Mouse (Mus musculus) hindbrain, postnatal 0 days (tissue): Measurements from ENCODE around the gene Rnf222. TPM values are rescaled to one million over a fixed set of nuclear protein-coding genes. Genes with fewer than 3 reads are reported as not detected.
A peak's percentile ranks its signal among the peaks of the same experiment; 100 is the strongest.

Source experiments
- ATAC-seq: fragments of 200-750 bp; cut with Nextera tagmentation; 2 replicates; pipeline ENCODE4 v1.8.0; 2017; ENCODE audit warnings: mild to moderate bottlenecking, moderate TSS enrichment, moderate library complexity
- DNase-seq: peaks from one replicate; pipeline ENCODE4 v3.0.0-alpha.2; 2015; ENCODE audit warnings: low spot score
- H3K27ac ChIP-seq: fragments of 300-500 bp; sonication (generic); 2 replicates; pipeline ENCODE4 v1.5.1; 2014; ENCODE audit warnings: mild to moderate bottlenecking
- H3K27me3 ChIP-seq: fragments of 300-500 bp; sonication (generic); 2 replicates; pipeline ENCODE4 v1.6.1; 2014; ENCODE audit warnings: low read length, mixed read lengths; ENCODE audit not compliant: insufficient read depth
- H3K36me3 ChIP-seq: fragments of 300-500 bp; sonication (generic); 2 replicates; pipeline ENCODE4 v1.6.1; 2014; ENCODE audit warnings: low read length, mixed read lengths; ENCODE audit not compliant: insufficient read depth
- H3K4me1 ChIP-seq: fragments of 300-500 bp; sonication (generic); 2 replicates; pipeline ENCODE4 v1.6.1; 2014; ENCODE audit warnings: antibody characterized with exemption, low read length, mixed read lengths; ENCODE audit not compliant: insufficient read depth
- H3K4me2 ChIP-seq: fragments of 300-500 bp; sonication (generic); 2 replicates; pipeline ENCODE4 v1.6.1; 2014; ENCODE audit warnings: low read depth, mild to moderate bottlenecking, low read length, moderate library complexity, mixed read lengths
- H3K4me3 ChIP-seq: fragments of 300-500 bp; sonication (generic); 2 replicates; pipeline ENCODE4 v1.5.1; 2014; ENCODE audit warnings: low read length
- H3K9ac ChIP-seq: fragments of 300-500 bp; sonication (generic); replicated peaks from 2 replicates; pipeline ENCODE4 v1.6.1; 2014; ENCODE audit warnings: mild to moderate bottlenecking, low read length, moderate library complexity, mixed read lengths
- H3K9me3 ChIP-seq: fragments of 300-500 bp; sonication (generic); 2 replicates; pipeline ENCODE4 v1.6.1; 2016; ENCODE audit warnings: low read length, mixed read lengths
- CTCF ChIP-seq: IDR thresholded peaks from 2 replicates; pipeline ENCODE4 v1.5.1; 2016; ENCODE audit warnings: antibody characterized with exemption, control low read depth, low read depth
- WGBS: fragments of 180-500 bp; shearing (Covaris S2); extraction: QIAGEN DNeasy Blood & Tissue Kit; methylation state at CpG from one replicate; pipeline ENCODE4 v1.1.7; 2014; 5-methylcytosine and 5-hydroxymethylcytosine counted together
- polyA plus RNA-seq: library from polyadenylated mRNA; unstranded; fragments of >200 nt; fragmentation: Nextera tagmentation; extraction: Ambion mirVana; gene quantifications from 2 replicates; pipeline ENCODE4 v1.2.1, GENCODE M21; 2015
- total RNA-seq: library from RNA; depleted of rRNA; stranded (reverse); fragments of >200 nt; gene quantifications from 2 replicates; pipeline ENCODE4 v1.2.3, GENCODE M21; 2014; rRNA removed

Rnf222 gene
- total RNA-seq (0.16 TPM in 1 of 2 replicates, not detected in the other), polyA plus RNA-seq (not detected in 2 replicates)

DNA sequence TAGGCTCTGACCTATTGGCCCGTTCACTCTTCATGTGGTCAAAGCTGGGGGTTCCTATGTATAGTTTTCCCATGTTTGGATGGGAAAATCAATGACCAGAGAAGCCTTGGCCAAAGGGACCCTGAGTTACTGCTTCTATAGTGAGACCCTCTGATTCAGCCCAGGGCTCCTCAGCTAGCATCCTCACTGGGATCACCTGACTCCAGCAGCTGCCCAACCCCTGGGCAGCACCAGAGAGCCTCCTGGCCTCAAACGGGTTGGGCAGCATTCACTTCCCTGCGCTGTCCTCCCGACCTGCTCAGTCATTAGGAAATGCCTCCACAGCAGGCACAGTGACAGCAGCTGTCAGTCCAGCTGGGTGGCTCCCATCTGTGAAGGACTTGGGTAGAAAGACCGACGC, at the start of gene Rnf222:
Gene Rnf222, plus strand, starts transcription at position 301 of the 400 bp plus-strand sequence.
- DNase-seq (no peak), ATAC-seq (no peak)
- Histone ChIP-seq H3K27ac (no peak within 1 kb of the TSS), H3K9ac (no peak within 1 kb of the TSS), H3K4me3 (no peak within 1 kb of the TSS), H3K27me3 (no peaks in the 10 kb centered on the region), H3K4me2 (no peak within 1 kb of the TSS), H3K4me1 (no peaks in the 10 kb centered on the region), H3K36me3 (no peaks in the 10 kb centered on the region), H3K9me3 (no peaks in the 10 kb centered on the region)
- WGBS: 28% methylated on average over 6 of the region's 6 CpGs
- no peak for TF ChIP-seq CTCF

DNA sequence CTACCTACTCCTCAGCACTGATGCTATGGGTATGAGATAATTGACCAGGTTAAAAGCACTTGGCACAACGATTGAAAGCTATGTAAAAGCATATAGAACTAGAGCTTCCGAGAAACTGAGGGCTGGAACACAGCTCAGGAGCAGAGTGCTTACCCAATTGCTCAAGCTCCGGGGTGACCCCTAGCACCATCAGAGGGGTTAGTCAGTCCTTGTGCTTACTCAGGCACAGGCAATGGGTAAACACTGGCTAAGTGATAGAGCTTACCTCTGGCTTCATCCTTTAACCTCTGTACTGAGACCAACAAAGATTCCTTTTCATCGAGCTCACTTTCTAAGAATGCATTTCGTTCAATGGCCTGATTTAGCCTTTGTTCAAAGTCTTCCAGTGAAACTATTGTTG, 48.7 kb upstream of the Rnf222 start:
- Histone ChIP-seq H3K9me3 (no peaks in the 10 kb centered on the region), H3K4me3 (no peak overlapping the region), H3K27ac (no peak overlapping the region), H3K27me3 (no peaks in the 10 kb centered on the region), H3K9ac (no peak overlapping the region), H3K36me3 (peaks cover 30% of the 10 kb centered on the region), H3K4me2 (no peak overlapping the region), H3K4me1 (no peaks in the 10 kb centered on the region)
- TF ChIP-seq CTCF: no peak
- WGBS: 66% methylated on average over 5 of the region's 5 CpGs
- ATAC-seq (no peak), DNase-seq (no peak)

DNA sequence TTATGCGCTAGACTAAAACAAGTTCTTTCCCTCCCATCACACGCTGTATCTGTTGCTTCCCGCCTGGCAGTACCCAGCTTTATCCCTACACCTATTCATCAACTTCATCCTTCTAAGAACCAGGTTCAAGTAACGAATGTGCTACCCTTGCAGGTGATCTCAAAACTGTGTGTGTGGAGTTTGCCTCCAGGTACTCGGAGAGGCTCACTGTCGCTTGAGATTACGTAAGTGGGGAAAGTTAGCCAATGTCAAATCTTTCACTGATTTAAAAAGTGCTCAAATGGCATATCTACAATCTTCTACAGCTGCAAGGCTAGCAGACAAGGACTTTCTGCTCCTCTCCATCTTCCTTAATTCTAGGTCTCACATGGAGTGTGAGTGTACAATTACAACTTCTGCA, 37.5 kb upstream of the Rnf222 start:
- TF ChIP-seq CTCF: no peak
- no peak overlapping the region for H3K4me3 ChIP-seq
- no peak overlapping the region for H3K9ac ChIP-seq
- H3K4me1 ChIP-seq: peaks cover 12% of the 10 kb centered on the region
- ATAC-seq (no peak), DNase-seq (no peak)
- H3K4me2 ChIP-seq: peak overlapping the region; percentile 79
- H3K27ac ChIP-seq: no peak overlapping the region
- 86% methylated on average over 7 of the region's 7 CpGs for WGBS
- no peaks in the 10 kb centered on the region for H3K27me3 ChIP-seq
- no peaks in the 10 kb centered on the region for H3K36me3 ChIP-seq
- no peaks in the 10 kb centered on the region for H3K9me3 ChIP-seq

DNA sequence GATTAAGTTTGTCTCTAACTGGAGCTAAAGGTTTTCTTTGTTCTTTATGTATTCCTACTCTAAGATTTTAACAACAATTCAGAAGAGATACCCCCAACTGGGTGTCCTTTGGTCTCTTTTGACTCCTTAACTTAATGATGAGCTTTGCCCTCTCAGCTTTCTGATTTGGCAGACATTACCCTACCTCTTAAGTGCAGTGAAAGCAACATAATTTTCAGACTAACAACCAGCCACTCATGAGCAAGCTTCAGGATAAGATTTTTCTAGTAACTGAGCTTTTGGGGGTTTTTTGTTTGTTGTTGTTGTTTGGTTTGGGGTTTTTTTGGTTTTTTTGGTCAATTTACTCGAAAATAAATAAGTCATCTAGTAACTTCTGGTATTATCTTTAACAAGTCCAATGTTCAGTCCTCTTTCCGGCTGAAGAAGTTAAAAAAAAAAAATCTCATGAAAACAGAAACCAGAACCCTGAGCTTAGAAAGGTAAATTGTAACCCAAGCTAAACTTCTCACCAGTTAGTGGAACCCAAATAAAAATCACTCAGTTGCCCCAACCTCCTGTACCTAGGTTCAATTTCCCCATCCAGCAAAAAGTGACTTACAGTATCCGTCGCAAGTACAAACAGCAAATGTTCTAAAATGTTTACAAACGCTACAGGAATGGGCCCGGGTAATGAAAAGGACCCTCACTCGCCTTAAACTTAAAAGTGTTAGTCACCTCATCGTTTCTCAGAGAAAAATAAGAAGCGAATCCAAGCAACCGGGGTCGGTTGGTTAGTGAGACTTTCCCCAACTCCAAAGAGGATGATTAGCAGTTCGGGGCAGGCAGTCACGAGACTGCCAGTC, 36.5 kb upstream of the Rnf222 start:
- Histone ChIP-seq H3K4me1 (peaks cover 12% of the 10 kb centered on the region), H3K27me3 (no peaks in the 10 kb centered on the region), H3K9ac (peak overlapping the region; percentile 88), H3K4me2 (peak overlapping the region; percentile 79), H3K9me3 (no peaks in the 10 kb centered on the region), H3K27ac (peak overlapping the region; percentile 89), H3K4me3 (peak overlapping the region; percentile 84), H3K36me3 (no peaks in the 10 kb centered on the region)
- ATAC-seq (no peak), DNase-seq (no peak)
- WGBS: 3% methylated on average over 13 of the region's 13 CpGs
- no peak for TF ChIP-seq CTCF

DNA sequence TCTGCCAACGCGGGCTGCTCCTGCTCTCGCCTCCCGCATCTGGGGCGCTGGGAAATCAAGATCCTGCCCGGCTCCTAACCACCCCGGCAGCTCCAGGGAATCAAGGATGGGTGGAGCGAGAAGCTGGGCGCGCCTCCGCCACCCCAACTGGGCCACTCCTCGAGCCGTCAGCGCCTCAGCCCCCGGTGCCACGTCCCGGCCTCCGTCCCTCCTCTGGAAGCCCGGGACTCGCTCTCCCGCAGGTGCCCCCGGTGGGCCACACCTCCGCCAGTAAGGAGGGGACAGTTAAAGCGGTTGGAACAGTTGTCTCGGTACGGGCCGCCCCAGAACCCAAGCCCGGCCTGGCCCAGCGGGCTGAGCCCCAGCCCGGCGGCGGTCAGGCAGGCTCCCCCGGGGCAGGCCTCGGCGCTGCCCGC, 35.9 kb upstream of the Rnf222 start:
- Histone ChIP-seq H3K4me1 (peaks cover 12% of the 10 kb centered on the region), H3K4me2 (peak overlapping the region; percentile 79), H3K9ac (peak overlapping the region; percentile 88), H3K4me3 (peak overlapping the region; percentile 84), H3K9me3 (no peaks in the 10 kb centered on the region), H3K27ac (peak overlapping the region; percentile 89), H3K36me3 (no peaks in the 10 kb centered on the region), H3K27me3 (no peaks in the 10 kb centered on the region)
- WGBS: 0% methylated on average over 35 of the region's 36 CpGs
- ATAC-seq (no peak; the same call in 1 of the 2 replicates), DNase-seq (peak; percentile 58)
- TF ChIP-seq CTCF: no peak; the same call in 1 of the 2 replicates

DNA sequence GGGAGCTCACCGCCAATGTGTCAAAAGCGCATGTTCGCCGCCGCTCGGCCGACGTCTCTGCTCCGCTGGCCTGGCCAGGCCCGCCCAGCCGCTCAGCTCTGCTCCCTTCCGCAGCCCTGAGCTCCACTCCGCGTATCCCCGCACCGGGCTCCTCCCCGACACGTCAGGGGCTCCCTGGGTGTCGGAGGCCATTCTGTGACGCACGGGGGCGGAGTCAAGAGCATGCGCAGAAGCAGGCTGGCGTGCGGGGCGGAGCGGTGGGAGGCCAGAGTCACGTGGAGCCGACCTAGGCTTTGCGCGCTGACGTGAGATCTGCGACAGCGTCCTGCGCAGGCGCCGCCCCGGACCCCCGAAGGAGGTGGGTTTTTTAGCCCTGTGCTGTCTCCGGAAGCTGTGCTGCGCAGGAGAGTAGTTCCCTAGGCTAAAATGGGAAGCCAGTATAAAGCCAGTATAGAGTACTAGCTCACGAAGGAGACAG, 35.4 kb upstream of the Rnf222 start:
- H3K27me3 ChIP-seq: no peaks in the 10 kb centered on the region
- H3K36me3 ChIP-seq: no peaks in the 10 kb centered on the region
- DNase-seq (peak; percentile 100), ATAC-seq (peak; percentile 100)
- peaks cover 12% of the 10 kb centered on the region for H3K4me1 ChIP-seq
- peak overlapping the region; percentile 79 for H3K4me2 ChIP-seq
- no peak for TF ChIP-seq CTCF
- peak overlapping the region; percentile 88 for H3K9ac ChIP-seq
- under 1% methylated on average over 39 of the region's 42 CpGs for WGBS
- H3K27ac ChIP-seq: peak overlapping the region; percentile 89
- peak overlapping the region; percentile 84 for H3K4me3 ChIP-seq
- no peaks in the 10 kb centered on the region for H3K9me3 ChIP-seq
